Mouse (Mus musculus): ENCODE data around the gene Olfml2a.
"Not testable (repeated sequence)": the region's sequence is repeated elsewhere in the genome, so short reads cannot be mapped to it uniquely, and the experiment has no call there.

Olfml2a gene

GRCm38 (mm10) chr2:39008350-39008851 lies 76.6 kb downstream of the Olfml2a start:
- DNase-seq (ENCODE audit: extremely low read depth, low read depth, low spot score), result no peak

- DNase-seq (ENCODE audit: extremely low read depth, low read depth, low spot score), result no peak
Measured at GRCm38 (mm10) chr2:39008954-39009365, 77.2 kb downstream of the Olfml2a start.

- DNase-seq (ENCODE audit: extremely low read depth, low read depth, low spot score), result not testable (repeated sequence)
Measured at GRCm38 (mm10) chr2:39010144-39010543, 78.4 kb downstream of the Olfml2a start.

- DNase-seq (ENCODE audit: extremely low read depth, low read depth, low spot score), result no peak
Measured at GRCm38 (mm10) chr2:39011264-39011663, 79.5 kb downstream of the Olfml2a start.

- no peak for DNase-seq (ENCODE audit: extremely low read depth, low read depth, low spot score)
Measured at GRCm38 (mm10) chr2:39011971-39012370, 80.2 kb downstream of the Olfml2a start.

GRCm38 (mm10) chr2:39012768-39013279 lies 81.0 kb downstream of the Olfml2a start:
- no peak for DNase-seq (ENCODE audit: extremely low read depth, low read depth, low spot score)

Measured in fat pad, adult 2 months (tissue).